Mouse (Mus musculus): Measurements from ENCODE around the gene Pacsin3. TPM values are rescaled to one million over a fixed set of nuclear protein-coding genes. Genes with fewer than 3 reads are reported as not detected.

The Pacsin3 gene
- polyA plus RNA-seq, 2 experiments, result 43.2 to 73.8 TPM

DNA sequence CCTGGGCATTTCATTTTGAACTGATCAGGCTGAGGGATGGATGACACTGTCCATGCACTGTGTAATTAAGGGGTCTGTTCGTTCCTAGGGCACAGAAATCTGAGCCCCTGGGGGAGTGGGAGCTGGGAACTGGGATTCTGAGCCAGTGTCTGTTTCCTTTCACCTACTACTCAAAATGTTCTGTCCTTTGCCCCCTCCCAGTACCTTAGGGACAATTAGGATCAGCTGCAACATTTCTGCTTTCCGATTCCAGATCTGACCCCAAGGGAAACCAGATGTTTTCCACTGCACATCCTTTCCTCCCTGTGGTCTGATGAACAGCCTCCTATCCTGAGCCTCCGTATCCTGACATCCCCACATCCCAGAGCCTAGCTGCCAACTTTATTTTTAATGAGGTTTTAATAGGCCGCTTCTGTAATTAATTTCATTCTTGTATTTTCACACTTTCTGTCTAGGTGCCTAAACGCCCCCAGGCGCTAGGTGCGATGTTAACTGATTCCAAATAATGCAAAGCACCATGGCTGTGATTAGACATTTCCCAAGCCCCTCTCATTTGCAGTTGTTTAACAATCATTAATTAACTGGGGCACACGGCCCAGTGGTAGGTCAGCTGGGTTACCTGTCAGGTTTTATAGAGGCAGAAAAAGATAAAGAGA lies 901 bp upstream of the Pacsin3 start:
- Histone ChIP-seq H3K4me1 (ENCODE audit: control insufficient read depth, insufficient read depth, low read length) (peaks cover 21% of the 10 kb centered on the region), H3K27me3 (ENCODE audit: control insufficient read depth, insufficient read depth, low read length) (peaks cover 19% of the 10 kb centered on the region; the same call in 1 of the 2 replicates), H3K9ac (ENCODE audit: low read depth, low read length, severe bottlenecking) (no peak overlapping the region), H3K4me2 (replicated peaks; ENCODE audit: low read depth, low read length, severe bottlenecking) (peak overlapping the region; percentile 95; the same call in 1 of the 2 replicates), H3K4me3 (replicated peaks; ENCODE audit: low read length) (no peak overlapping the region), H3K9me3 (ENCODE audit: control insufficient read depth, low read length) (no peaks in the 10 kb centered on the region), H3K36me3 (ENCODE audit: control insufficient read depth, insufficient read depth, low read length) (no peaks in the 10 kb centered on the region), H3K27ac (replicated peaks; ENCODE audit: low read depth, low read length) (no peak overlapping the region)
- ATAC-seq (ENCODE audit: low FRiP score, low read depth) (no peak), DNase-seq (ENCODE audit: low spot score) (no peak)
- TF ChIP-seq POLR2A (IDR thresholded peaks at IDR 0.05; ENCODE audit: borderline replicate concordance, extremely low read depth, insufficient read depth, insufficient read length), result no peak
- WGBS, result 11% methylated on average over 8 of the region's 8 CpGs

DNA sequence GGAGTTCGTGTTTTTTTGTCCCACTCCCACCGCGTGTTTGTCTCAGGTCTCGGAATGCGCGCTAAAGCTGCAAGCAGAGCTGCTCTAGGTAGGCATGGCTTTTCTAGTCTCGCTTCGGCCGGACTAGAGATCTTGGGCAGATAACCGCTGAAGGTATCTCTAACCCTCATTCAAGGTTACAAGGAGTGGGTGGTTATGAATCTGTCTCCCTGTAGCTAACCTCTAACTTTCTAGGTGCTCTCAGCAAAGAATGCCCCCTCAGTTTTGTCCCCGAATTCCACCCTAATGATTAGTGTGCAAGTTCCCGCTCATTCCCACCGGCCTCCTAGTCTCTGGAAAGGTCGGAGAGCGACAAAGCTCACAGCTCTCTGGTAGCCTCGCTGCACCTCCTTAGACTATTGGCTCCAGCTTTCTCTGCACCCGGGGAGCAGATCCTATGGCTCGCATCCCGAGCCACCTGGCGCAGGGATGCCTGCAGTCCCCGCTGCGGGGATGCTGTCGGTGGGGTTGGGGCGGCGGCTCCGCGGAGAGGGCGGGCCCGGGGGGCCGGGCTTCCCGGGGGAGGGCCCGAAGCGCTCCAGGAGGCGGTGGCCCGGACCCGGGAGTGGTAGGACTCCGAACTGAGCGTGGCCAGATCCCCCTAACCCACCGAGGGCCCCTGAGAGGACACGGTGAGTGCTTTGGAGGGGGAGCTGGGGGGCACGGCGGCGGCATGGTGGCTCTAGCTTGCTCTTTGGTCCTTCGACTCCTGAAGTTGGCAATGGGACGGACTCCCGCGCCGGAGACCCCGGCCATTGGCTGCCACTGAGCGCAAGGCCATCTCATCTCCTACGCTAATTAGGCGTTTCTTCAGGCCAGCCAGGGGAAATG lies 737 bp downstream of the Pacsin3 start:
- 1% methylated on average over 39 of the region's 52 CpGs for WGBS
- ATAC-seq (ENCODE audit: low FRiP score, low read depth) (peak; percentile 69), DNase-seq (ENCODE audit: low spot score) (peak; percentile 44)
- Histone ChIP-seq H3K9me3 (ENCODE audit: control insufficient read depth, low read length) (no peaks in the 10 kb centered on the region), H3K27me3 (ENCODE audit: control insufficient read depth, insufficient read depth, low read length) (peaks cover 19% of the 10 kb centered on the region; the same call in 1 of the 2 replicates), H3K4me1 (ENCODE audit: control insufficient read depth, insufficient read depth, low read length) (peaks cover 21% of the 10 kb centered on the region), H3K9ac (ENCODE audit: low read depth, low read length, severe bottlenecking) (peak overlapping the region; percentile 69), H3K36me3 (ENCODE audit: control insufficient read depth, insufficient read depth, low read length) (peaks cover 8% of the 10 kb centered on the region), H3K27ac (replicated peaks; ENCODE audit: low read depth, low read length) (peak overlapping the region; percentile 77), H3K4me3 (replicated peaks; ENCODE audit: low read length) (peak overlapping the region; percentile 67), H3K4me2 (replicated peaks; ENCODE audit: low read depth, low read length, severe bottlenecking) (peak overlapping the region; percentile 95)
- TF ChIP-seq POLR2A (IDR thresholded peaks at IDR 0.05; ENCODE audit: borderline replicate concordance, extremely low read depth, insufficient read depth, insufficient read length), result no peak

DNA sequence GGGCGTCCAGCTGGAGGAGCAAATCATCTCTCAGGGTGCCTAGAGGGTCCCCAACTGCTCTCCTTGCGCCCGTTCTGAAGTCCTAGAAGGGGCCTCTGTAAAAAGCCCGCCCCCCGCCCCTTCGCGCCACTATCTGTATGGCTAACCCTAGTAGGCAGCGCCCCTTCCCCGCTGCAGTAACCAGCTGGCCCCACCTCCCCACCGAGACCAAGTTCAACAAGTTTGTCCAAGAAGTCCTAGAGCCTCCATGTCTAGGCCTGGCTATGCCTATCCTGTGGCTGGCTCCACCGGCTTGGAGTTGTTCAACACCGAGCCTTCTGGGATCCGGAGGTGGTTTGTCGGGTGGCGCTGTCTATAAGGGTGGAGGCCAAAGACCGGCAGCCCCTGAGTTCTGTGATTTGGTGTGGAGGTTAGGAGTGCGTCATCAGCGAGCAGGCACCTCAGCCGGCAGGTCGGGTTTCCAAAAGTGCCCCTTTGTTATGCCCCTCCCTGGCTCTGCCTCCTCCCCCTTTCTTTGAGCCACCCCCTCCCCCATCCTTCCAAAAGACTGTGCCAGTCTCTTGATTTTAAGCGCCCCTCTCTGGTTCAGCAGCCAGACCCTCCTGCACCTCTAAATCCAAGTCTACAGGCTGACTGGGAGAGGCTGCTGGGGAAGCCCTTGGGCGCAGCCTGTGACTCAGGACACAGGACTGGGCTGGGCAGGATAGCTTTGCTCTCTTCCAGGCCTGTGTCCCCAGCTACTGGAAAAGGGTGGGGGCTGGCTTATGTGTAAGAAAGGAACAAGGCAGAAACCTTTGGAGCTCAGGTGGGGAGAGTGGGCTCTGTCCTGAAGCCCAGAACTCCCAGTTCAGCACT lies 1.6 kb downstream of the Pacsin3 start:
- Histone ChIP-seq H3K9me3 (ENCODE audit: control insufficient read depth, low read length) (no peaks in the 10 kb centered on the region), H3K27me3 (ENCODE audit: control insufficient read depth, insufficient read depth, low read length) (peaks cover 19% of the 10 kb centered on the region; the same call in 1 of the 2 replicates), H3K9ac (ENCODE audit: low read depth, low read length, severe bottlenecking) (peak overlapping the region; percentile 69), H3K36me3 (ENCODE audit: control insufficient read depth, insufficient read depth, low read length) (peaks cover 15% of the 10 kb centered on the region), H3K4me2 (replicated peaks; ENCODE audit: low read depth, low read length, severe bottlenecking) (peak overlapping the region; percentile 95), H3K4me3 (replicated peaks; ENCODE audit: low read length) (peak overlapping the region; percentile 67), H3K27ac (replicated peaks; ENCODE audit: low read depth, low read length) (peak overlapping the region; percentile 77), H3K4me1 (ENCODE audit: control insufficient read depth, insufficient read depth, low read length) (peaks cover 21% of the 10 kb centered on the region)
- no peak for TF ChIP-seq POLR2A (IDR thresholded peaks at IDR 0.05; ENCODE audit: borderline replicate concordance, extremely low read depth, insufficient read depth, insufficient read length)
- DNase-seq (ENCODE audit: low spot score) (peak; percentile 75), ATAC-seq (ENCODE audit: low FRiP score, low read depth) (peak; percentile 81)
- WGBS, result under 1% methylated on average over 22 of the region's 22 CpGs

DNA sequence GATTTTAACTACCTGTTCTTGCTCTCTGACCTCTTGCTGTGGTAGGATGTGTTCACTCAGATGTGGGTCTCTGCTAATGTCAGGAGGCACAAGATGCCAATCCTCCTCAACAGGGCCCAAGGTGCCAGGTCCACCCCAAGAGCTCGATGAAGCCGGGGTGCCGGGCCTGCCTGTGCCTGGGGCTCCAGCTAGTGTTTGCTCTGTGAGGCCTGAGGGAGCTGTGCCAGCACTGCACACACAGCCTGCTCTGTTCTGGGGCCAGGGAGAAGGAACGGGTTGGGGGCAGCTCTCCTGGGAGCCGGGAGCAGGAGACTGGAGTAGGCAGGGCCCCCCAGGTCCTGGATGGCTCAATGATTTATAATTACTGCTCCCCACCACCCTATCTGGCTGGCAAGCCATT lies 2.3 kb downstream of the Pacsin3 start:
- H3K4me1 ChIP-seq (ENCODE audit: control insufficient read depth, insufficient read depth, low read length), result peaks cover 21% of the 10 kb centered on the region
- no peak for TF ChIP-seq POLR2A (IDR thresholded peaks at IDR 0.05; ENCODE audit: borderline replicate concordance, extremely low read depth, insufficient read depth, insufficient read length)
- 53% methylated on average over 5 of the region's 5 CpGs for WGBS
- H3K27ac ChIP-seq (replicated peaks; ENCODE audit: low read depth, low read length), result peak overlapping the region; percentile 77
- H3K36me3 ChIP-seq (ENCODE audit: control insufficient read depth, insufficient read depth, low read length), result peaks cover 22% of the 10 kb centered on the region
- no peaks in the 10 kb centered on the region for H3K9me3 ChIP-seq (ENCODE audit: control insufficient read depth, low read length)
- peak overlapping the region; percentile 95 for H3K4me2 ChIP-seq (replicated peaks; ENCODE audit: low read depth, low read length, severe bottlenecking)
- DNase-seq (ENCODE audit: low spot score) (no peak), ATAC-seq (ENCODE audit: low FRiP score, low read depth) (no peak)
- H3K27me3 ChIP-seq (ENCODE audit: control insufficient read depth, insufficient read depth, low read length), result peaks cover 19% of the 10 kb centered on the region; the same call in 1 of the 2 replicates
- H3K4me3 ChIP-seq (replicated peaks; ENCODE audit: low read length), result peak overlapping the region; percentile 67
- H3K9ac ChIP-seq (ENCODE audit: low read depth, low read length, severe bottlenecking), result peak overlapping the region; percentile 69

Data from limb, embryonic 14.5 days (tissue).